Mouse (Mus musculus) forebrain, postnatal 0 days (tissue): ENCODE results near the gene Ppp2r3a. TPM values are rescaled to one million over a fixed set of nuclear protein-coding genes. Genes with fewer than 3 reads are reported as not detected.

Experiments used
- ATAC-seq: fragments of 200-750 bp; cut with Nextera tagmentation; 2 replicates; pipeline ENCODE4 v1.8.0; 2017; ENCODE audit warnings: mild to moderate bottlenecking, moderate library complexity
- DNase-seq: peaks from one replicate; pipeline ENCODE4 v3.0.0-alpha.2; 2015
- H3K27ac ChIP-seq: fragments of 300-500 bp; sonication (generic); 2 replicates; pipeline ENCODE4 v1.5.1; 2014; ENCODE audit warnings: low read depth, mild to moderate bottlenecking, antibody characterized with exemption, low read length, moderate library complexity, mixed read lengths
- H3K27me3 ChIP-seq: fragments of 300-500 bp; sonication (generic); 2 replicates; pipeline ENCODE4 v1.6.1; 2014; ENCODE audit warnings: mild to moderate bottlenecking, low read length, mixed read lengths; ENCODE audit not compliant: insufficient read depth
- H3K36me3 ChIP-seq: fragments of 300-500 bp; sonication (generic); 2 replicates; pipeline ENCODE4 v1.6.1; 2014; ENCODE audit warnings: mild to moderate bottlenecking, moderate library complexity; ENCODE audit not compliant: insufficient read depth
- H3K4me1 ChIP-seq: fragments of 300-500 bp; sonication (generic); 2 replicates; pipeline ENCODE4 v1.6.1; 2014; ENCODE audit warnings: antibody characterized with exemption; ENCODE audit not compliant: insufficient read depth
- H3K4me2 ChIP-seq: fragments of 300-500 bp; sonication (generic); 2 replicates; pipeline ENCODE4 v1.6.1; 2014; ENCODE audit warnings: low read depth, mild to moderate bottlenecking, moderate library complexity
- H3K4me3 ChIP-seq: fragments of 300-500 bp; sonication (generic); 2 replicates; pipeline ENCODE4 v1.5.1; 2014; ENCODE audit warnings: low read depth, low read length, mixed read lengths
- H3K9ac ChIP-seq: fragments of 300-500 bp; sonication (generic); 2 replicates; pipeline ENCODE4 v1.6.1; 2014; ENCODE audit warnings: mild to moderate bottlenecking
- H3K9me3 ChIP-seq: fragments of 300-500 bp; sonication (generic); 2 replicates; pipeline ENCODE4 v1.6.1; 2016; ENCODE audit warnings: low read length
- CTCF ChIP-seq: sonication (generic); IDR thresholded peaks from 2 replicates; pipeline ENCODE4 v1.5.1; 2016; ENCODE audit warnings: antibody characterized with exemption, control low read depth, low read depth
- WGBS: fragments of 180-500 bp; shearing (Covaris S2); extraction: QIAGEN DNeasy Blood & Tissue Kit; methylation state at CpG from one replicate; pipeline ENCODE4 v1.1.7; 2014; 5-methylcytosine and 5-hydroxymethylcytosine counted together
- polyA plus RNA-seq: library from polyadenylated mRNA; unstranded; fragments of >200 nt; fragmentation: Nextera tagmentation; extraction: Ambion mirVana; gene quantifications from 2 replicates; pipeline ENCODE4 v1.2.1, GENCODE M21; 2015
- total RNA-seq: library from RNA; depleted of rRNA; stranded (reverse); fragments of >200 nt; gene quantifications from 2 replicates; pipeline ENCODE4 v1.2.3, GENCODE M21; 2014; rRNA removed

Ppp2r3a gene
- total and polyA plus RNA-seq, 2 experiments from 2014 or later = 16.8 to 45.5 TPM

- Histone ChIP-seq H3K36me3 (no peaks in the 10 kb centered on the region), H3K4me1 (peaks cover 9% of the 10 kb centered on the region), H3K4me3 (no peak overlapping the region; the same call in 1 of the 2 replicates), H3K9me3 (no peaks in the 10 kb centered on the region), H3K27ac (peak overlapping the region; percentile 99; the same call in 1 of the 2 replicates), H3K27me3 (no peaks in the 10 kb centered on the region), H3K9ac (peak overlapping the region; percentile 100; the same call in 1 of the 2 replicates), H3K4me2 (peak overlapping the region; percentile 85; the same call in 1 of the 2 replicates)
- WGBS = 31% methylated on average over 5 of the region's 5 CpGs
- no peak for TF ChIP-seq CTCF
- ATAC-seq (no peak), DNase-seq (no peak)
These were observed 179.1 kb downstream of the Ppp2r3a start for GRCm38 (mm10) chr9:101072506-101072905.

GRCm38 (mm10) chr9:101069781-101070180 lies 181.8 kb downstream of the Ppp2r3a start:
- ATAC-seq = no peak
- TF ChIP-seq CTCF = no peak
- WGBS = 96% methylated on average over 3 of the region's 3 CpGs

GRCm38 (mm10) chr9:101065076-101065602 lies 186.5 kb downstream of the Ppp2r3a start:
- Histone ChIP-seq H3K27ac (no peak overlapping the region), H3K4me1 (no peaks in the 10 kb centered on the region; the same call in 1 of the 2 replicates), H3K27me3 (no peaks in the 10 kb centered on the region), H3K36me3 (no peaks in the 10 kb centered on the region), H3K4me2 (no peak overlapping the region), H3K9me3 (no peaks in the 10 kb centered on the region), H3K4me3 (no peak overlapping the region), H3K9ac (no peak overlapping the region)
- 52% methylated on average over 3 of the region's 3 CpGs for WGBS
- peak; percentile 34 for DNase-seq
- no peak; the same call in 1 of the 2 replicates for ATAC-seq
- no peak for TF ChIP-seq CTCF

More at GRCm38 (mm10) chr9:101069781-101070180, 181.8 kb downstream of the Ppp2r3a start:
- no peaks in the 10 kb centered on the region for H3K36me3 ChIP-seq
- no peak overlapping the region for H3K27ac ChIP-seq
- peaks cover 7% of the 10 kb centered on the region; the same call in 1 of the 2 replicates for H3K4me1 ChIP-seq
- H3K9ac ChIP-seq = no peak overlapping the region
- no peak for DNase-seq
- no peaks in the 10 kb centered on the region for H3K9me3 ChIP-seq
- no peak overlapping the region for H3K4me2 ChIP-seq
- no peak overlapping the region for H3K4me3 ChIP-seq
- H3K27me3 ChIP-seq = no peaks in the 10 kb centered on the region

- Histone ChIP-seq H3K36me3 (no peaks in the 10 kb centered on the region), H3K27ac (no peak overlapping the region), H3K9ac (no peak overlapping the region), H3K4me3 (no peak overlapping the region), H3K9me3 (no peaks in the 10 kb centered on the region), H3K4me2 (no peak overlapping the region), H3K4me1 (no peaks in the 10 kb centered on the region; the same call in 1 of the 2 replicates), H3K27me3 (no peaks in the 10 kb centered on the region)
- ATAC-seq = no peak
- TF ChIP-seq CTCF = no peak
- no peak for DNase-seq
- 59% methylated on average over 6 of the region's 6 CpGs for WGBS
These were observed 189.3 kb downstream of the Ppp2r3a start for GRCm38 (mm10) chr9:101062253-101062780.

DNA sequence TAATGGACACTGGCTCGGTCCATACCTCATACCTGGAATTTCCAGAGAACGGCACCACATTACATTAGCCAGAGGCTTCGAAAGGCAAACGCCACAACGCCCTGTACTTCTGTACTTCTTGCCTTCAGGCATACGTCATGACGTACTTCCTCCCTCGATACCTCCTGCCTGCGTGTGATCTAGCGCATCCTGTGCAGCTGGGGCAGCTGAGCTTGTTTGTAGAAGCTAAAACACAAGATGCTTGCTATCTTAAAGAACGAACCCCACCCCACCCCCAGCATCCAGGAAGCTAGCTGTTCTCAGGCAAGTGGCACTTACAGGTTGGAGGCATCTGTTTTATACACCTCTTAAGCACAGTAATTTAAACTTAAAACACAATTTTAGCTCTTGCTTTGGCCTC lies 190.6 kb downstream of the Ppp2r3a start:
- ATAC-seq (no peak), DNase-seq (no peak)
- WGBS = 83% methylated on average over 11 of the region's 11 CpGs
- Histone ChIP-seq H3K9me3 (no peaks in the 10 kb centered on the region), H3K27ac (no peak overlapping the region), H3K9ac (no peak overlapping the region), H3K36me3 (no peaks in the 10 kb centered on the region), H3K4me2 (no peak overlapping the region), H3K27me3 (no peaks in the 10 kb centered on the region), H3K4me3 (no peak overlapping the region), H3K4me1 (no peaks in the 10 kb centered on the region; the same call in 1 of the 2 replicates)
- no peak for TF ChIP-seq CTCF

GRCm38 (mm10) chr9:101057156-101057555 lies 194.4 kb downstream of the Ppp2r3a start:
- TF ChIP-seq CTCF = no peak
- WGBS = 95% methylated on average over 4 of the region's 4 CpGs
- Histone ChIP-seq H3K36me3 (no peaks in the 10 kb centered on the region), H3K9ac (no peak overlapping the region), H3K4me2 (no peak overlapping the region), H3K27me3 (no peaks in the 10 kb centered on the region), H3K4me1 (no peaks in the 10 kb centered on the region), H3K27ac (no peak overlapping the region), H3K4me3 (no peak overlapping the region), H3K9me3 (no peaks in the 10 kb centered on the region)
- ATAC-seq (no peak), DNase-seq (no peak)

Other genes starting within 250 kb of the Ppp2r3a start
- gene Pccb, start 216.9 kb downstream of the Ppp2r3a start, total RNA-seq = 49.3 and 50.9 TPM in 2 replicates
- 27.2 and 29.3 TPM in 2 replicates for gene Pccb, start 216.9 kb downstream of the Ppp2r3a start, polyA plus RNA-seq
- 27.0 and 33.9 TPM in 2 replicates for gene Msl2, start 177.7 kb downstream of the Ppp2r3a start, total RNA-seq
- gene Msl2, start 177.7 kb downstream of the Ppp2r3a start, polyA plus RNA-seq = 3.6 and 4.9 TPM in 2 replicates